Mouse (Mus musculus) spleen, postnatal 4 days (tissue): Measurements from ENCODE around the gene Nkain1.
A peak's percentile ranks its signal among the peaks of the same experiment; 100 is the strongest.

Experiments used
- DNase-seq, 2 experiments: peaks; one replicate each; pipeline ENCODE4 v3.0.0; 2022; ENCODE audit warnings: low spot score in 2 of 2

Gene Nkain1

DNA sequence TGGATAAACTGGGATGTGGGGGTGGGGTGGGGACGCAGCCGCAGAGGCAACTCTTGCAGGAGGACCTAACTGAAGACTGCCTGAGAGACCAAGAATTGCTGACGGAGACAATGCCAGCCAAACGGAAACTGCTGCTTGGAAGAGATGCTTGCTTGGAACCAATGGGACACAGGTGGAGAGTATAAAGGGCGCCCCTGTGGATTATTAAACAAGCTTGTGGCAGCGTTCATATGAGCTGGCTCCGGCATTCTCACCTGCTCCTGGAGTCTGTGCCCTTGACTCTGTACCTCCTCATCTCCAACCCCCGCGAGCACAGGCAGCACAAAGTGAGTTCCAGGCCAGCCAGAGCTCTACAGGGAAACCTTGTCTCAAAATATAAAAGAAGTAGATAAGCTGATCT, 23.5 kb downstream of the Nkain1 start:
- no peak for DNase-seq

DNA sequence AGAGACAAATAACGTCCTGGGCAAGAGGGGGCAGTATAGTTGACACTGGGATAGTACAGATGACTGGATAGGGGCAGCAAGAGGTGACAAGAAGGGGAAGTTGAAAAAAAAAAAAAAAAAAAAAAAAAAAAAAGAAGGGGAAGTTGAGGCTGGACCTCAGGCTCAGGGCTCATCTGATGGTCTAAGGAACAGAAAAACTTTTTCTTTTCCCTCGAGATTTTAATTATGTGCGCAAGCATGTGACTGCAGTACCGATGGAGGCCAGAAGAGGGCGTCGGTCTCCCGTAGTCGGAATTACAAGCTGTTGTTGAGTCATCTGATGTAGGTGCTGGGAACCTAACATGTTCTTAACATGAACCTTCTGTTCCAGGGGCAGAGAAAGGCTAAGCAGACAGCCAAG, 24.8 kb downstream of the Nkain1 start:
- no peak for DNase-seq

DNA sequence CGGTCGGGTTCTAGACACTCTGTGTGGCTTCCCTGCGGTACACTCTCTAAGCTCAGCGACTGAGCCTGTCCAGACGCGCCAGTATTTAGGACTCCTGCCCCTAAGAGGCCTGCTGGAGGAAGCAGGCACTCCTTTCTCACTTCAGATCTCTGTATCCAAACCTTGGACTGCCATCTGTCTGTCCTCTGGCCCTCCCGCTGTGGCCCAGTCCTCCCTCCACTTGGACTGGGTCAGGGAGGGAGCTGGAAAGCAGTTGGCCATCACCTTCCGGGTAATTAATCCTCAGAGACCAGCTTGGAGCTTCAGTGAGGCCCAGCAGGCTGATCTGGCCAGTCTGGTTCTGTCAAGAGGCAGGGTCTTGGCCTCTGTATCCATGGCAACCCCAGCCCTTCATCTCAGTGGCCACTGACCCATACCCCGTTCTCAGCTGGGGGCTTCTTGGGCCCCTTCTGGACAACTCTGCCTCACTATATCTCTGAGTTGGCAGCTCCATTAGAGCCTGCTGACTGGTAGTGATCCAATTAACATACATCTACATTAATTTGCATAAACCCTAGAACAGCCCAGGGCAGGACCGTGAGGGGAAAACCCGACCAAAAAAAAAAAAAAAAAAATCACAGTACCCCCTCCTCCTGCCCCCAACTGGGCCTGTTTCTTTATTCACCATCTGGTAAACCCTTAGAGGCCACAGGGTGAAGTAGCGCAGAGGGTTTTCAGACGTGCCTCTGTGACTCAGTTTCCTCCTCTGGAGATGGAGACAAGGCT, 27.0 kb downstream of the Nkain1 start:
- no peak for DNase-seq

DNA sequence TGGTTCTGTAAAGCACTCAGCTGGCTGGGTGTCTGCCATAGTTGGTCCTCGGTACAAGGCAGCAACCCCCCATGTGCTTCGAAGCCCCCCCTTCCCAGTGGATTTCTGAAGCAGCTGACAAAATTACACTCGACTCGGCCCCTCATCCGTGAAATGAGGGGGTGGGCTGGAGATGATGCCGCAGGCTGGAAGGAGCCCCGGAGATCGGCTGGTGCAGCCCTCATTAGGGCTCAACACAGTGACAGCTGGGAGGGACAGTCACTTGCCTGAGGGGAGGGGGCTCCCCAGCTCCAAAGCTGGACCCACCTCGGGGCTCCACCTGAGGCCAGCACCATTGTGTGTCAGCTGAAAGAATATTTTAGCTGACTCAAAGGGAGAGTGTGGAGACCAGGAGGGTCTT, 29.6 kb downstream of the Nkain1 start:
- DNase-seq: no peak

GRCm38 (mm10) chr4:130543121-130543520, 30.9 kb downstream of the Nkain1 start:
- no peak for DNase-seq

DNA sequence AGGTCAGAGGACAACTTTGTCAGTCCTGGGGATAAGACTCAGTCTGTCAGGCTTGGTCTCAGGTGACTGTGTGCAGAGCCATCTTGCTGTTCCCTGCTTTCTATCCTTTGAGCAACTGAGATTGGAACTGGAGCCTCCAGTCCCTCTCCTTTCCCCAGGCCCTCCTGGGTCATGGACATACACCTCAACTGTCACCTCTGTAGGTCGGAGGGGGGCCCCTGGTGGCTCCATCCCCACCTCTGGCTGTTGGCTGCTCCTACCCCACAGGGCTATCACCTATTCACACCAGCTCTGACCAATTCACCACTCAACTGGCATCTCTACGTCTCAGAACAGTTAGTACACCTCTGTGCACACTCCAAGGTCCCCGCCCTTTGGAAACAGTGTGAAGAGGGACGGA, 33.1 kb downstream of the Nkain1 start:
- no peak for DNase-seq

DNA sequence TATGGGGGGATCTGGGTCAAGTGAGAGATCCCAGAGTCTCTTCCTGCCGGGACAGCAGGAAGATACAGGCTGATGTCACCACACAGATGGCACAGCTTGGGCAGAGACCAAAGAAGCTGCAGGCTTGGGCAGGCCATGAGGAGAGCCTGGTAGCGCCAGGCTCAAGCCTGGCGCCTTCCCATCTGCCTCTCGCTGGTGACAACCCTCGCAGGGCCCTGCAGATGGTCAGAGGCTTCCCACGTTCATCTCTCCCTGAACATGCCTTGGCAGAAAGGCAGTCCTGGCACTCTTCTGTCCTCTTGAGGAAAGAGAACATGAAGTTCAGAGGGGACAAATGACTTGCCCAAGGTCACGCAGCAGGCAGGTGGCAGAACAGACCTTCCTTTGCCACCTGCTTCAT, 34.3 kb downstream of the Nkain1 start:
- DNase-seq: no peak

DNA sequence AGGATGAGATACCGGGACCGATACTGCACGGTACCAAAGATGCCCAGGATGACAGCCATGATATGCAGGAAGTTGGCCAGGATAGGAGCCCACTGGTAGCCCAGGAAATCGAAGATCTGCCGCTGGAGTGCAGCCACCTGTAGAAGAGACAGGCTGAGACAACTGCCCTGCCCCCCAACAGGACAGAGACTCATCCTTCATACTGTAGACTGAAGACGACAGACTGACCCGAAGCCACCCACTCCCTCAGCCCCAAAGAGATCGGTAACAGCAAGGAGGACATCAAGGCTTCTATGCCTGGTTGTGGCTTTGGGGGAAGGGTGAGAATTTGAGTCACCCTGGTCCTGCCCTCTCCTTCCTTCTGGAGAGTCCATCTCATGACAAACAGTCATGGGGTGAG, 34.9 kb downstream of the Nkain1 start:
- DNase-seq: no peak

DNA sequence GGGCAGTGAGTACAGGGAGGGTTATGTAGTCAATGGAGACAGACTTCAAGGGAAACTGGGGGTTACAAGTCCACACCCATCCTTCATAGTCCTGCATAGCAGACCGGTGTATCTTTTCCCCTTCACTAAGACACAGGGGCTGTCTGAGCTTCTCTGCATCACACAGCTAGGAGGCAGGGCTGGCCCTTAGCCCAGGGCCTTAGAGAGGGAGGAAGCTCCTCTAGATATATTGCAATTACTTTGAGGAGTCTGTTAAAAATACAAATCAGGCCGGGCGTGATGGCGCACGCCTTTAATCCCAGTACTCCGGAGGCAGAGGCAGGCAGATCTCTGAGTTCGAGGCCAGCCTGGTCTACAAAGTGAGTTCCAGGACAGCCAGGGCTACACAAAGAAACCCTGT, 36.6 kb downstream of the Nkain1 start:
- no peak for DNase-seq

DNA sequence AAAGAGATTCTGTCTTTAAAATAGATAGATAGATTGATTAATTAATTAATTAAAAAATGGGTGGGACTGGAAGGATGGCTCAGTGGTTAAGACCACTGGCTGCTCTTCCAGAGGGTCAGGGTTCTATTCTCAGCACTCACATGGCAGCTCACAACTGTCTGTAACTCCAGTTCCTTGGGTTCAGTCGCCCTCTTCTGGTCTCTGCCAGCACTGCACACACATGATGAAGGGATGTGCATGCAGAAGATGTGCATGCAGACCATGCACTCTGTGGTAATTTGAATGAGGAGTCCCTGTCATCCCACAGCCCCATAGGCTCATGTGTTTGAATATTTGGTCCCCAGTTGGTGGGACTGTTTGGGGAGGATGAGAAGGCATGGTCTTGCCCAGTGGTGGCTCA, 38.2 kb downstream of the Nkain1 start:
- no peak for DNase-seq

- peak; percentile 81 to 95 for DNase-seq
These were observed 40.0 kb downstream of the Nkain1 start for GRCm38 (mm10) chr4:130533975-130534374.

DNA sequence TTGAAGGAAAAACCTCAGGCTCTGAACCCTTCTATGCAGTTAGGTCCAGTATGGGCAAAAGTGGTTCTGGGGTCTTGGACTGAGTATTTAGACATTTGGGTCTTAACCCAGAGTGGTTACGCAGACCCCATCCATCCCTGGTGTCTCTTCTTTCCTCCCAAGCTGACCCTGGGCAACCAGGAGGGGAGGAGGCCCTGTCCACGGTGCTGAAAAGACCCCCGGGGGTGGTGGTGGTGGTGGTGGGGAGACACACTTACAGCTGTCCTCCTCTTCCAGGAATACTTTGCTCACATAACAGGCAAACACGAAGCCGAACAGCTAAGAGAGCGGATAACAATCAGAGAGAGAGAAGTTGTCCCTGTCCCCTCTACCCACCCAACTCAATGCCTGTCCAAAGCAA, 41.6 kb downstream of the Nkain1 start:
- DNase-seq: no peak

GRCm38 (mm10) chr4:130531645-130532280, 42.2 kb downstream of the Nkain1 start:
- DNase-seq: peak; percentile 68 to 92

- DNase-seq: no peak
These were observed 46.2 kb downstream of the Nkain1 start for GRCm38 (mm10) chr4:130527804-130528203.

DNA sequence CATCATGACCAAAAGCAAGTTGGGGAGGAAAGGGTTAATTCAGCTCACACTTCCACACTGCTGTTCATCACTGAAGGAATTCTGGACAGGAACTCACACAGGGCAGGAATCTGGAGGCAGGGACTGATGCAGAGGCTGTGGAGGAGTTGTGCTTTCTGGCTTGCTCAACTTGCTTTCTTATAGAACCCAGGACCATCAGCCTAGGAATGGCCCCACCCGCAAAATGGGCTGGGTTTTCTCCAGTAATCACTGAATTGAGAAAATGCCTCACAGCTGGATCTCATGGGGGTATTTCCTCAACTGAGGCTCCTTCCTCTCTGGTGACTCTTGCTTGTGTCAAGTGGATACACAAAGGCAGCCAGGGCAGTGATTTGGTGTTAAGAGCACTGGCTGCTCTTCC, 48.9 kb downstream of the Nkain1 start:
- DNase-seq: no peak

DNA sequence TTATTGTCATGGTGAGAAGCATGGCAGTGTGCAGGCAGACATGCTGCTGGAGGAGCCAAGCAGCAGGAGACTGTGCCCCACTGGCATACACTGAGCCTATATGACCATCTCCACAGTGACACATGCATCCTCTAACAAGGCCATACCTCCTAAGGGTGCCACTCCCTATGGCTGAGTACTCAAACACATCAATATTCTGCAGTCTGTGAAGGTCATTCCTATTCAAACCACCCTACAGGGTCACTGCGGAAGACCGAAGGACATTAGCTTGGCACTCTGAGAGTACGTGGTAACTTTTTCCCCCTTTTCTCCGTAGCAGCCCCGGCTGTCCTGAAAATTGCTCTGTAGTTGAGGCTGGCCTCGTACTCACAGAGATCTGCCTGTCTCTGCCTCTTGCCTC, 52.5 kb downstream of the Nkain1 start:
- no peak for DNase-seq

DNA sequence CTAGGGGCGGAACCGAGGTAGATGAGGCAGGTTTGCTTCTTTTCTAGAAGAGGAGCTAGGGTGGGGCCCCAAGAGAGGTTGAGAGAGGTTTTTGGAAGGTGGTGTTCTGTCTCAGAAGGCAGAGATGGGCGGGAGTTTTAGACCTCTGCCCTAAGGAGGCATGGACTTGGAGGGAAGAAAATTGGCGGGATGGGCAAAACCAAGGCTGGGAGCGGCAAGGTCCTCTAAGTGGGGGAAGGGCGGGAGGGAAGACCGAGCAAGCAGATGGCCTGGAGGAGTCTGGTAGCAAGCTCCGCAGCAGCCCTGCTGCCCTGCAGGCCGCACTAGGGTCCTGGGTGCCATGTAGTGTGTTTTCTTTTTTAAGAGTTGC, 53.5 kb downstream of the Nkain1 start:
- no peak for DNase-seq

DNA sequence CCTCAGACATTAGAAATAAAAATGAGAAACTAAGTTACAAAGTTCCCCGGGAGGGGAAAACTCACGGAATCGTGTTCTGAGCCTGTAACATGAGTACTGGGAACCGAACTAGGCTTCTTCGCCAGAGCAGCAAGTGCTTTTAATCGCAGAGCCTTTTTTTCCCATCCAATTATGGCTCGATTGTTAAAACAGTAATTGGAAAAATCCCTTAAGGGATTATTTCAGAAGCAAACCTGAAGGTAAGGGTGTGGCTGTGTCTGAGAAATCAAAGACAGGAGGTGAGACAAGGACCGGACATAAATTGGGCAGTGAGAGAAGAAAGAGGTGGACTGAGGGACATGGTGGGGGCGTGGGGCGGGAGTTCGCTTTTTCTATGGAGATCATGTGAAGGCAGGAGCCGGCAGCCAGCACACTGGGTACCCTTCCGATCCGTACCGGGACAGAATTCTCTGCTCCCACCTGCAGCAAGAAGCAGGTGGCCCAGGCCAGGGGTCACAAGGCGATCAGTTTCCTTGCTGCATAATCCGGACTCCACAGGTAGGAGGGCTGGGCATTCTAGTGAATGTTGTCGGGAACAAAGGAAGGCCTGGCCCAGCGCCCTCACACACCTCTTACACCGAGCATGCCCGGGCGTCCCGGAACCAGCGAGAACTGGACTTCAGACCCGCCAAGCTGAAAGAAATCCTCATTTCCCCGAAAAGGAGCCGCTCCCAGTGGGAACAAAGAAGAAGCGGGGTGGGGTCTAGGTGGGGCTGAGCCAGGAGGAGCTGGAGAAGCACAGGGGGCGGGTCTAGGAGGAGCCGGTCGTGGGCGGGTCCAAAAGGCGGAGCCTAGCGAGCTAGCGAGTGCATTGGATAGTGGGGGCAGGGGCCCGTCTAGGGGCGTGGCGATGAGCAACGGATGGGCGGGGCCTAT, 54.1 kb downstream of the Nkain1 start:
- peak; percentile 94 to 95 for DNase-seq

DNA sequence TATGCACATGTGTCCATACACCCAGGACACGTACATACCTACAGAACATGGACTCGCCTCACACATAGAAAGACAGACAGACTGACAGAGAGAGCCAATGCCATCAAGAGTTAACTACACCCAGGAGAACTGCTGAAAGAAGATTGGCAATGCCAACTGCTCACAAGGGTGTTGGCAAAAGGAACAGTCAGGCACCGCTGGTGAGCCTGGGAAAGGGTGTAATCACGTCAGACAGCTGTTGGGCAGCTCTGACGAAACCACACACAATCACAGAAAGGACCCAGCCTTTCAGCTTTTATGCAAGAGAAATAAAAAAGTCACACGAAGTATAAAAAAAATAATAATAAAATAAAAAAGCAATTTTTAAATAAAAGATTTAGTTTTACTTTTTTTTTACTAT, 57.5 kb downstream of the Nkain1 start:
- DNase-seq: no peak
